23 mouse cellular contexts compared by ENCODE assay signal in the genomic region with DNA sequence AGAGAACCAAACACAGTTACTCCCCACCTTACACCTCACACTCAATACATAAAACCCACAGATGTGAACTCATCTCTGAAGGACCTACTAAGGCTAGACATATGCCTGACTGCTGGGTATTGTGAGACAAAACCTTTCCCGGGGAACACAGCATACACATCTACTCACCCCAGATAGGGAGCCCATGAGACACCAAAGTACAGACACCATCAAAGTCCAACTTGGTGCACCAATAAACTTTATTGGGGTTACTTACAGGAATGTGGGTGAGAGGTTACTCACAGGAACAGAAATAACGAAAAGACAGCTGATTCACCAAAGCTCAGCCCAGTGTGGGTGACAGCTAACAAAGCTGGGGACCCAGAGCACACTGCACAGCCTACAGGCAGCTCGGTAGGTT. TPM values are rescaled to one million over a fixed set of nuclear protein-coding genes. Genes with fewer than 3 reads are reported as not detected.
A peak's percentile ranks its signal among the peaks of the same experiment; 100 is the strongest.
DNase-seq lines count a peak whose midpoint lies in the region; ATAC-seq and TF ChIP-seq lines count a peak whose summit lies in the region.
"Had no signal": no experiment of that assay in that cellular context is flagged by ENCODE, and none has a peak within 500 bp of the region (broad histone marks: within the 10 kb centered on the region; RNA-seq: fewer than 3 reads in every experiment).

No protein-coding gene starts in this region.

- H3K27ac ChIP-seq in intestine, embryonic 15.5 days, result no peak overlapping the region
- H3K27ac ChIP-seq in intestine, embryonic 16.5 days (ENCODE audit: low read length), result no peak overlapping the region
- peak overlapping the region; percentile 39; the same call in 1 of the 2 replicates for H3K27ac ChIP-seq in small intestine, adult 2 months (ENCODE audit: insufficient read depth, low read depth, low read length)
- no peak overlapping the region for H3K27ac ChIP-seq in thymus, adult 2 months (ENCODE audit: control insufficient read depth, insufficient read depth, low read length)
- H3K27ac ChIP-seq: embryonic facial prominence, embryonic 13.5 days; embryonic facial prominence, embryonic 15.5 days; forebrain, embryonic 10.5 days; forebrain, embryonic 12.5 days had no signal

- no peaks in the 10 kb centered on the region for H3K4me1 ChIP-seq in intestine, embryonic 15.5 days (replicated peaks)
- H3K4me1 ChIP-seq in intestine, embryonic 16.5 days (ENCODE audit: control insufficient read depth, insufficient read depth, low read length), result peaks cover 2% of the 10 kb centered on the region; the same call in 1 of the 2 replicates
- peaks cover 16% of the 10 kb centered on the region for H3K4me1 ChIP-seq in small intestine, adult 2 months (ENCODE audit: control insufficient read depth, insufficient read depth, insufficient read length, low read length)
- no peaks in the 10 kb centered on the region for H3K4me1 ChIP-seq in thymus, adult 2 months (replicated peaks; ENCODE audit: control insufficient read depth, insufficient read depth, low read length)

- no peaks in the 10 kb centered on the region for H3K9me3 ChIP-seq in intestine, embryonic 15.5 days
- H3K9me3 ChIP-seq in intestine, embryonic 16.5 days (ENCODE audit: control insufficient read depth, low read length), result no peaks in the 10 kb centered on the region
- H3K9me3 ChIP-seq: embryonic facial prominence, embryonic 13.5 days; embryonic facial prominence, embryonic 15.5 days; forebrain, embryonic 10.5 days; forebrain, embryonic 12.5 days had no signal

- WGBS in intestine, embryonic 15.5 days, result 77% methylated on average over 3 of the region's 3 CpGs
- WGBS in intestine, embryonic 16.5 days, result 59% methylated on average over 3 of the region's 3 CpGs
- WGBS in small intestine, adult 2 months, result 24% methylated on average over 3 of the region's 3 CpGs
- WGBS in thymus, adult 2 months, result 83% methylated on average over 3 of the region's 3 CpGs

- H3K27me3 ChIP-seq in intestine, embryonic 15.5 days (replicated peaks), result no peaks in the 10 kb centered on the region
- H3K27me3 ChIP-seq in intestine, embryonic 16.5 days (replicated peaks; ENCODE audit: control insufficient read depth, insufficient read depth, low read length), result no peaks in the 10 kb centered on the region
- no peaks in the 10 kb centered on the region for H3K27me3 ChIP-seq in small intestine, adult 2 months (ENCODE audit: control insufficient read depth, insufficient read depth, low read length)
- H3K27me3 ChIP-seq in thymus, adult 2 months (ENCODE audit: control insufficient read depth, insufficient read depth, low read length), result no peaks in the 10 kb centered on the region
- H3K27me3 ChIP-seq: embryonic facial prominence, embryonic 15.5 days had no signal

- H3K4me2 ChIP-seq in intestine, embryonic 15.5 days (replicated peaks), result no peak overlapping the region
- H3K4me2 ChIP-seq in intestine, embryonic 16.5 days (ENCODE audit: low read depth, low read length), result no peak overlapping the region
- H3K4me2 ChIP-seq: embryonic facial prominence, embryonic 13.5 days; embryonic facial prominence, embryonic 15.5 days; forebrain, embryonic 12.5 days had no signal

- ATAC-seq in intestine, embryonic 15.5 days, result peak; percentile 46; the same call in 1 of the 2 replicates
- peak; percentile 75 for ATAC-seq in intestine, embryonic 16.5 days
- ATAC-seq: activated CD4-positive, CD25-positive, alpha-beta regulatory T cell, adult 4 months; forebrain, embryonic 14.5 days; forebrain, embryonic 16.5 days; Patski had no signal

- no peak overlapping the region for H3K4me3 ChIP-seq in intestine, embryonic 15.5 days (replicated peaks)
- no peak overlapping the region for H3K4me3 ChIP-seq in intestine, embryonic 16.5 days (ENCODE audit: low read length)
- no peak overlapping the region for H3K4me3 ChIP-seq in small intestine, adult 2 months (ENCODE audit: low read depth, low read length)
- no peak overlapping the region for H3K4me3 ChIP-seq in thymus, adult 2 months (ENCODE audit: control insufficient read depth, insufficient read depth, low read length)
- H3K4me3 ChIP-seq: embryonic facial prominence, embryonic 13.5 days; embryonic facial prominence, embryonic 15.5 days; erythroblast, embryonic 14.5 days; forebrain, embryonic 10.5 days; forebrain, embryonic 12.5 days had no signal

- no peaks in the 10 kb centered on the region for H3K36me3 ChIP-seq in intestine, embryonic 15.5 days
- no peaks in the 10 kb centered on the region for H3K36me3 ChIP-seq in intestine, embryonic 16.5 days (ENCODE audit: control insufficient read depth, insufficient read depth, low read length)
- H3K36me3 ChIP-seq in small intestine, adult 2 months (ENCODE audit: control insufficient read depth, insufficient read depth, low read length), result no peaks in the 10 kb centered on the region
- H3K36me3 ChIP-seq in thymus, adult 2 months (ENCODE audit: control insufficient read depth, insufficient read depth, low read length), result no peaks in the 10 kb centered on the region
- H3K36me3 ChIP-seq: embryonic facial prominence, embryonic 13.5 days; embryonic facial prominence, embryonic 15.5 days; forebrain, embryonic 10.5 days; forebrain, embryonic 12.5 days; G1E had no signal

- no peak for DNase-seq in thymus, adult 2 months
- DNase-seq in cerebellum, adult 9-11 months, result no peak
- DNase-seq: adrenal gland, adult 8-10 months; adrenal gland, postnatal 14 days; cerebellum, adult 11-12 months; cerebellum, adult 2 months; cerebellum, adult 9-10 months; cerebellum, postnatal 14 days; cerebellum, postnatal 36 days; embryo, embryonic 11 days had no signal

- H3K9ac ChIP-seq in intestine, embryonic 15.5 days, result no peak overlapping the region
- no peak overlapping the region for H3K9ac ChIP-seq in intestine, embryonic 16.5 days (ENCODE audit: low read depth, low read length)
- H3K9ac ChIP-seq: embryonic facial prominence, embryonic 13.5 days; embryonic facial prominence, embryonic 15.5 days; forebrain, embryonic 12.5 days had no signal

- TF ChIP-seq CTCF in small intestine, adult 2 months (IDR thresholded peaks at IDR 0.05; ENCODE audit: extremely low read depth, insufficient read length, insufficient replicate concordance, low read depth, low read length), result no peak
- TF ChIP-seq CTCF in thymus, adult 2 months (IDR thresholded peaks at IDR 0.05; ENCODE audit: borderline replicate concordance, control insufficient read depth, extremely low read depth, insufficient read depth, low read length, poor library complexity), result no peak

- TF ChIP-seq POLR2A in small intestine, adult 2 months (IDR thresholded peaks at IDR 0.05; ENCODE audit: low read depth, low read length), result no peak
- no peak for TF ChIP-seq POLR2A in thymus, adult 2 months (IDR thresholded peaks at IDR 0.05; ENCODE audit: control insufficient read depth, extremely low read depth, insufficient read depth, low read length, poor library complexity)

RNA-seq across cellular contexts. Expression of a gene that starts 29.7 kb away (rescaled TPM):
- polyA plus RNA-seq in intestine, embryonic 15.5 days (2015; fragmentation: Nextera tagmentation; extraction: Ambion mirVana), result 1.4 and 1.8 TPM in 2 replicates
- 1.4 and 1.5 TPM in 2 replicates for polyA plus RNA-seq in intestine, embryonic 16.5 days (2015; fragmentation: Nextera tagmentation; extraction: Ambion mirVana)
- 27.1 and 36.7 TPM in 2 replicates for polyA plus RNA-seq in small intestine, adult 2 months (2012; rRNA removed)
- 27.4 and 28.7 TPM in 2 replicates for polyA plus RNA-seq in thymus, adult 2 months (2012; rRNA removed)
